Mouse (Mus musculus) liver, postnatal 0 days (tissue): ENCODE measurements at regions not wholly inside any gene's neighbourhood (a gene's known extent, or its start where the extent isn't known, plus 50 kb on each side); places are given as distances from the start of the nearest gene placed in this dataset.

ENCODE experiments used
- ATAC-seq: fragments of 200-750 bp; cut with Nextera tagmentation; 2 replicates; pipeline ENCODE4 v1.8.0; 2017; ENCODE audit warnings: mild to moderate bottlenecking, moderate library complexity
- DNase-seq: peaks from one replicate; pipeline ENCODE4 v3.0.0-alpha.2; 2016
- H3K27ac ChIP-seq: fragments of 300-500 bp; sonication (generic); 2 replicates; pipeline ENCODE4 v1.5.1; 2014; ENCODE audit warnings: antibody characterized with exemption, moderate library complexity, mild to moderate bottlenecking, low read depth
- H3K27me3 ChIP-seq: fragments of 300-500 bp; sonication (generic); 2 replicates; pipeline ENCODE4 v1.6.1; 2014; ENCODE audit warnings: low read length, control low read depth, mixed read lengths; ENCODE audit not compliant: insufficient read depth
- H3K36me3 ChIP-seq: fragments of 300-500 bp; sonication (generic); replicated peaks from 2 replicates; pipeline ENCODE4 v1.6.1; 2014; ENCODE audit warnings: mild to moderate bottlenecking, control low read depth, low read length, moderate library complexity, mixed read lengths; ENCODE audit not compliant: insufficient read depth
- H3K4me1 ChIP-seq: fragments of 300-500 bp; sonication (generic); 2 replicates; pipeline ENCODE4 v1.6.1; 2014; ENCODE audit warnings: antibody characterized with exemption, mild to moderate bottlenecking, control low read depth; ENCODE audit not compliant: insufficient read depth
- H3K4me2 ChIP-seq: fragments of 300-500 bp; sonication (generic); 2 replicates; pipeline ENCODE4 v1.6.1; 2014; ENCODE audit warnings: low read depth, mild to moderate bottlenecking, low read length, moderate library complexity, mixed read lengths
- H3K4me3 ChIP-seq: fragments of 300-500 bp; sonication (generic); 2 replicates; pipeline ENCODE4 v1.5.1; 2014; ENCODE audit warnings: low read depth, low read length
- H3K9ac ChIP-seq: fragments of 300-500 bp; sonication (generic); replicated peaks from 2 replicates; pipeline ENCODE4 v1.6.1; 2014; ENCODE audit warnings: mild to moderate bottlenecking, moderate library complexity
- H3K9me3 ChIP-seq: fragments of 300-500 bp; sonication (generic); 2 replicates; pipeline ENCODE4 v1.6.1; 2016; ENCODE audit warnings: mild to moderate bottlenecking, control low read depth, low read length, mixed read lengths
- CTCF ChIP-seq: sonication (generic); IDR thresholded peaks from 2 replicates; pipeline ENCODE4 v1.5.1; 2016; ENCODE audit warnings: antibody characterized with exemption, low read depth
- EP300 ChIP-seq: IDR thresholded peaks from 2 replicates; pipeline ENCODE4 v1.6.1; 2016; ENCODE audit warnings: antibody characterized with exemption, low read depth, mild to moderate bottlenecking
- WGBS: fragments of 180-500 bp; shearing (Covaris S2); extraction: QIAGEN DNeasy Blood & Tissue Kit; methylation state at CpG from one replicate; pipeline ENCODE4 v1.1.7; 2014; ENCODE audit not compliant: insufficient replicate concordance; 5-methylcytosine and 5-hydroxymethylcytosine counted together

- Histone ChIP-seq H3K9me3 (no peaks in the 10 kb centered on the region), H3K4me3 (no peak overlapping the region), H3K27ac (no peak overlapping the region), H3K27me3 (no peaks in the 10 kb centered on the region), H3K4me2 (no peak overlapping the region), H3K9ac (no peak overlapping the region), H3K4me1 (no peaks in the 10 kb centered on the region), H3K36me3 (no peaks in the 10 kb centered on the region)
- ATAC-seq (no peak), DNase-seq (no peak)
- no peak for TF ChIP-seq CTCF
- TF ChIP-seq EP300 = no peak
- 72% methylated on average over 4 of the region's 4 CpGs for WGBS
Observed at GRCm38 (mm10) chr3:136383282-136383681, 57.4 kb upstream of the Bank1 start.

- Histone ChIP-seq H3K36me3 (no peaks in the 10 kb centered on the region), H3K27me3 (no peaks in the 10 kb centered on the region), H3K9ac (no peak overlapping the region), H3K4me1 (no peaks in the 10 kb centered on the region), H3K27ac (no peak overlapping the region), H3K4me2 (no peak overlapping the region), H3K4me3 (no peak overlapping the region), H3K9me3 (no peaks in the 10 kb centered on the region)
- TF ChIP-seq EP300 (no peak), CTCF (no peak)
- ATAC-seq (no peak), DNase-seq (no peak)
- 62% methylated on average over 7 of the region's 7 CpGs for WGBS
Observed at GRCm38 (mm10) chr3:136380644-136381043, 54.8 kb upstream of the Bank1 start.

- WGBS = 74% methylated on average over 6 of the region's 6 CpGs
- H3K9me3 ChIP-seq = no peaks in the 10 kb centered on the region
- no peaks in the 10 kb centered on the region for H3K27me3 ChIP-seq
- no peaks in the 10 kb centered on the region for H3K36me3 ChIP-seq
- no peaks in the 10 kb centered on the region for H3K4me1 ChIP-seq
- no peak overlapping the region for H3K4me2 ChIP-seq
- H3K9ac ChIP-seq = no peak overlapping the region
- ATAC-seq = no peak
- no peak for TF ChIP-seq CTCF
- TF ChIP-seq EP300 = no peak
- no peak overlapping the region for H3K27ac ChIP-seq
- DNase-seq = no peak
- no peak overlapping the region for H3K4me3 ChIP-seq
Observed at GRCm38 (mm10) chr3:136379741-136380398, 54.0 kb upstream of the Bank1 start.

- 52% methylated on average over 4 of the region's 4 CpGs for WGBS
- no peak for TF ChIP-seq CTCF
- no peak for TF ChIP-seq EP300
- DNase-seq (no peak), ATAC-seq (no peak)
- Histone ChIP-seq H3K27ac (no peak overlapping the region), H3K9ac (no peak overlapping the region), H3K4me1 (no peaks in the 10 kb centered on the region), H3K36me3 (no peaks in the 10 kb centered on the region), H3K9me3 (no peaks in the 10 kb centered on the region), H3K4me3 (no peak overlapping the region), H3K27me3 (no peaks in the 10 kb centered on the region), H3K4me2 (no peak overlapping the region)
Observed at GRCm38 (mm10) chr3:136376893-136377292, 51.0 kb upstream of the Bank1 start.
